Mouse (Mus musculus): ENCODE results near the gene Hoxd1.

- TF ChIP-seq GATA1 (IDR thresholded peaks at IDR 0.05; ENCODE audit: borderline replicate concordance, low read length): no peak
- TF ChIP-seq CTCF (IDR thresholded peaks at IDR 0.05; ENCODE audit: low read depth, low read length): no peak
- TF ChIP-seq GATA2 (IDR thresholded peaks at IDR 0.05; ENCODE audit: borderline replicate concordance, low read depth, low read length): no peak
Observed at GRCm38 (mm10) chr2:74749337-74750121, 13.3 kb upstream of the Hoxd1 start.
